Mouse (Mus musculus) kidney, embryonic 15.5 days (tissue): ENCODE results near the gene Fgf12. TPM values are rescaled to one million over a fixed set of nuclear protein-coding genes. Genes with fewer than 3 reads are reported as not detected.

Source experiments
- microRNA counts: library from miRNA; unstranded; fragments of <30 nt; microRNA quantifications from one replicate; lab custom pipeline; 2016
- microRNA-seq: library from miRNA; unstranded; fragments of <30 nt; microRNA quantifications from one replicate; pipeline ENCODE4, GENCODE M21; 2016
- polyA plus RNA-seq: library from polyadenylated mRNA; unstranded; fragments of >200 nt; fragmentation: Nextera tagmentation; extraction: Ambion mirVana; gene quantifications from 2 replicates; pipeline ENCODE4 v1.2.1, GENCODE M21; 2015

Gene Fgf12
- polyA plus RNA-seq, 1 experiment from 2014 or later: 2.0 TPM

MicroRNA genes within 50 kb of the gene (microRNA counts, 519-probe panel; counts per million panel counts)
- 2,512 counts per million, percentile 44 among the panel's probes with 10 or more counts for microRNA mmu-miR-690 (lab: Ali Mortazavi, UCI)

Small RNA genes within 50 kb of the gene (microRNA-seq; reads per million reads assigned to microRNA genes)
- not detected for gene Mir690

Other genes starting within 250 kb of the Fgf12 start
- 6.7 and 8.0 TPM in 2 replicates for gene Mb21d2, start 176.6 kb upstream of the Fgf12 start, polyA plus RNA-seq